Comparison of ENCODE assay signal across 9 mouse cellular contexts in the genomic region with DNA sequence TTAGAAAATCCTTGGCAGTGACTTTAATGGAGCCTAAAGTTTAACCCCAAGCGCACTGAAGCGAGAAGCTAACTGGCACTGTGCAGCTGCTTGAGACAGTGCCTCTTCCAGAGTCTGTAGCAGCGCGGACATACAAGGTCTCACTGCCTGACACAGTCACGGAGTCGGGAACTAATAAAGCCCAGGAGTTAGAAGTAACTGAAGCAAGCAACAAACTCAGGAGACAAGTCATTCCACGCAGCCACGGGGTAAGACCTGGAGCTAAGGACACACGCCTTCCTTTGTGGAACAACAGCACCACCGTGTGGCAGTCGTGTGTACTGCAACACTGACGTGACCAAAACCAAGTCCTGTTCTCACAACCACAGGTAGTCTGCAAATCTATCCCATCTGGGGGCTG. TPM values are rescaled to one million over a fixed set of nuclear protein-coding genes. Genes with fewer than 3 reads are reported as not detected.
DNase-seq lines count a peak whose midpoint lies in the region; ATAC-seq and TF ChIP-seq lines count a peak whose summit lies in the region.
"Had no signal": no experiment of that assay in that cellular context is flagged by ENCODE, and none has a peak within 500 bp of the region (broad histone marks: within the 10 kb centered on the region; RNA-seq: fewer than 3 reads in every experiment).

No protein-coding gene starts in this region.

- no peak for TF ChIP-seq POLR2A in ES-Bruce4 (IDR thresholded peaks at IDR 0.05; ENCODE audit: insufficient read depth, low read length)
- TF ChIP-seq POLR2A in testis, adult 2 months (IDR thresholded peaks at IDR 0.05; ENCODE audit: control insufficient read depth, low read depth, low read length): no peak

- WGBS in forebrain, embryonic 13.5 days: 39% methylated on average over 12 of the region's 12 CpGs
- WGBS in neural tube, embryonic 15.5 days: 39% methylated on average over 12 of the region's 12 CpGs

- intact Hi-C loops in heart, postnatal 25 days (cut with DNase I): loop anchor here (1.0 to 10.0 kb wide), 4 partner anchors 707 to 1175 kb away; no protein-coding TSS in a partner anchor

- no peaks in the 10 kb centered on the region for H3K4me1 ChIP-seq in ES-Bruce4 (ENCODE audit: control insufficient read depth, insufficient read depth, low read length)
- H3K4me1 ChIP-seq in forebrain, embryonic 13.5 days: no peaks in the 10 kb centered on the region
- H3K4me1 ChIP-seq in neural tube, embryonic 15.5 days: peaks cover 2% of the 10 kb centered on the region; the same call in 1 of the 2 replicates
- no peaks in the 10 kb centered on the region for H3K4me1 ChIP-seq in testis, adult 2 months (ENCODE audit: control insufficient read depth, insufficient read depth, low read length)

- TF ChIP-seq EP300 in ES-Bruce4 (IDR thresholded peaks at IDR 0.05; ENCODE audit: insufficient read depth, low read depth, low read length): no peak

- TF ChIP-seq CTCF in ES-Bruce4 (IDR thresholded peaks at IDR 0.05; ENCODE audit: low read depth, low read length): peak; percentile 99
- TF ChIP-seq CTCF in testis, adult 2 months (IDR thresholded peaks at IDR 0.05; ENCODE audit: control insufficient read depth, insufficient read depth, insufficient replicate concordance, low read depth, low read length): peak; percentile 97

- no peaks in the 10 kb centered on the region for H3K27me3 ChIP-seq in ES-Bruce4 (ENCODE audit: control insufficient read depth, insufficient read depth, low read length, poor library complexity, severe bottlenecking)
- H3K27me3 ChIP-seq in forebrain, embryonic 13.5 days: no peaks in the 10 kb centered on the region
- no peaks in the 10 kb centered on the region for H3K27me3 ChIP-seq in neural tube, embryonic 15.5 days (replicated peaks)
- H3K27me3 ChIP-seq in testis, adult 2 months (ENCODE audit: control insufficient read depth, insufficient read depth, low read length): no peaks in the 10 kb centered on the region
- H3K27me3 ChIP-seq: heart, embryonic 13.5 days had no signal

- no peak overlapping the region for H3K27ac ChIP-seq in ES-Bruce4 (ENCODE audit: insufficient read depth, low read length)
- H3K27ac ChIP-seq in forebrain, embryonic 13.5 days: no peak overlapping the region
- no peak overlapping the region for H3K27ac ChIP-seq in neural tube, embryonic 15.5 days (replicated peaks)
- no peak overlapping the region for H3K27ac ChIP-seq in testis, adult 2 months (ENCODE audit: control insufficient read depth, insufficient read depth, low read depth, low read length)
- H3K27ac ChIP-seq: heart, embryonic 13.5 days had no signal

- peaks cover 25% of the 10 kb centered on the region for H3K36me3 ChIP-seq in ES-Bruce4 (ENCODE audit: control insufficient read depth, insufficient read depth, low read length, poor library complexity, severe bottlenecking)
- peaks cover 17% of the 10 kb centered on the region for H3K36me3 ChIP-seq in forebrain, embryonic 13.5 days (ENCODE audit: poor library complexity, severe bottlenecking)
- H3K36me3 ChIP-seq in neural tube, embryonic 15.5 days: peaks cover 17% of the 10 kb centered on the region; the same call in 1 of the 2 replicates
- no peaks in the 10 kb centered on the region; the same call in 1 of the 2 replicates for H3K36me3 ChIP-seq in testis, adult 2 months (ENCODE audit: control insufficient read depth, insufficient read depth, low read length)

- no peak overlapping the region for H3K4me2 ChIP-seq in forebrain, embryonic 13.5 days
- no peak overlapping the region for H3K4me2 ChIP-seq in neural tube, embryonic 15.5 days
- H3K4me2 ChIP-seq: heart, embryonic 13.5 days had no signal

- H3K4me3 ChIP-seq in ES-Bruce4 (ENCODE audit: low read depth, low read length): no peak overlapping the region
- no peak overlapping the region for H3K4me3 ChIP-seq in forebrain, embryonic 13.5 days
- no peak overlapping the region for H3K4me3 ChIP-seq in neural tube, embryonic 15.5 days (replicated peaks)
- no peak overlapping the region for H3K4me3 ChIP-seq in testis, adult 2 months (ENCODE audit: control insufficient read depth, low read depth, low read length)
- H3K4me3 ChIP-seq: heart, embryonic 13.5 days had no signal

- H3K9me3 ChIP-seq in ES-Bruce4 (replicated peaks; ENCODE audit: control insufficient read depth, insufficient read depth, low read length, poor library complexity, severe bottlenecking): no peaks in the 10 kb centered on the region
- no peaks in the 10 kb centered on the region for H3K9me3 ChIP-seq in forebrain, embryonic 13.5 days (replicated peaks)
- no peaks in the 10 kb centered on the region for H3K9me3 ChIP-seq in neural tube, embryonic 15.5 days (replicated peaks)
- H3K9me3 ChIP-seq: heart, embryonic 13.5 days had no signal

- DNase-seq in heart, postnatal 25 days (ENCODE audit: low spot score): peak; percentile 37
- DNase-seq in layer of hippocampus, adult 18-20 months (ENCODE audit: low spot score in 2 of 2): peak; percentile 74 to 91
- peak; percentile 73 to 79 for DNase-seq in lung, adult 18-20 months

- H3K9ac ChIP-seq in ES-Bruce4 (ENCODE audit: low read depth, poor library complexity, severe bottlenecking): no peak overlapping the region
- no peak overlapping the region for H3K9ac ChIP-seq in forebrain, embryonic 13.5 days
- H3K9ac ChIP-seq in neural tube, embryonic 15.5 days (replicated peaks): no peak overlapping the region
- H3K9ac ChIP-seq: heart, embryonic 13.5 days had no signal

- peak; percentile 73 for ATAC-seq in cerebellum, adult (ENCODE audit: insufficient number of reproducible peaks, low FRiP score, low TSS enrichment)
- ATAC-seq in forebrain, embryonic 13.5 days: peak; percentile 84
- peak; percentile 55 for ATAC-seq in neural tube, embryonic 15.5 days (ENCODE audit: low FRiP score)

RNA-seq across cellular contexts. Expression of gene Tgfb2, which starts 16.1 kb away (rescaled TPM):
- 11.9 and 13.0 TPM in 2 replicates for polyA plus RNA-seq in ES-Bruce4 (2011; ENCODE audit: insufficient read depth, insufficient read length, low read depth, missing spikeins)
- polyA plus RNA-seq in forebrain, embryonic 13.5 days (2015; fragmentation: Nextera tagmentation; extraction: Ambion mirVana): 11.1 and 14.1 TPM in 2 replicates
- total RNA-seq in heart, postnatal 25 days (2021): 1 to 10 TPM; 5.3 to 6.5 TPM
- total RNA-seq in layer of hippocampus, adult 18-20 months (2021): 10 to 100 TPM; 25.9 to 26.9 TPM
- 34.4 and 36.2 TPM in 2 replicates for polyA plus RNA-seq in neural tube, embryonic 15.5 days (2015; fragmentation: Nextera tagmentation; extraction: Ambion mirVana)
- polyA plus RNA-seq in testis, adult 2 months (2012; rRNA removed): 0.18 and 0.32 TPM in 2 replicates

RNA-seq across cellular contexts. Expression of gene Rrp15, which starts 27.3 kb away (rescaled TPM):
- polyA plus RNA-seq in ES-Bruce4 (2011; ENCODE audit: insufficient read depth, insufficient read length, low read depth, missing spikeins): 76.8 and 81.3 TPM in 2 replicates
- 44.1 and 46.5 TPM in 2 replicates for polyA plus RNA-seq in forebrain, embryonic 13.5 days (2015; fragmentation: Nextera tagmentation; extraction: Ambion mirVana)
- total RNA-seq in heart, postnatal 25 days (2021): 1 to 10 TPM; 8.4 to 9.2 TPM
- 10 to 100 TPM; 15.1 to 16.2 TPM for total RNA-seq in layer of hippocampus, adult 18-20 months (2021)
- 29.8 and 40.3 TPM in 2 replicates for polyA plus RNA-seq in neural tube, embryonic 15.5 days (2015; fragmentation: Nextera tagmentation; extraction: Ambion mirVana)
- 5.4 and 5.8 TPM in 2 replicates for polyA plus RNA-seq in testis, adult 2 months (2012; rRNA removed)
